Mouse (Mus musculus) liver, postnatal 0 days (tissue): ENCODE results near the gene Ptprk. TPM values are rescaled to one million over a fixed set of nuclear protein-coding genes. Genes with fewer than 3 reads are reported as not detected.

Experiments
- ATAC-seq: fragments of 200-750 bp; cut with Nextera tagmentation; 2 replicates; pipeline ENCODE4 v1.8.0; 2017; ENCODE audit warnings: mild to moderate bottlenecking, moderate library complexity
- DNase-seq: peaks from one replicate; pipeline ENCODE4 v3.0.0-alpha.2; 2016
- H3K27ac ChIP-seq: fragments of 300-500 bp; sonication (generic); 2 replicates; pipeline ENCODE4 v1.5.1; 2014; ENCODE audit warnings: antibody characterized with exemption, moderate library complexity, mild to moderate bottlenecking, low read depth
- H3K27me3 ChIP-seq: fragments of 300-500 bp; sonication (generic); 2 replicates; pipeline ENCODE4 v1.6.1; 2014; ENCODE audit warnings: low read length, control low read depth, mixed read lengths; ENCODE audit not compliant: insufficient read depth
- H3K36me3 ChIP-seq: fragments of 300-500 bp; sonication (generic); replicated peaks from 2 replicates; pipeline ENCODE4 v1.6.1; 2014; ENCODE audit warnings: mild to moderate bottlenecking, control low read depth, low read length, moderate library complexity, mixed read lengths; ENCODE audit not compliant: insufficient read depth
- H3K4me1 ChIP-seq: fragments of 300-500 bp; sonication (generic); 2 replicates; pipeline ENCODE4 v1.6.1; 2014; ENCODE audit warnings: antibody characterized with exemption, mild to moderate bottlenecking, control low read depth; ENCODE audit not compliant: insufficient read depth
- H3K4me2 ChIP-seq: fragments of 300-500 bp; sonication (generic); 2 replicates; pipeline ENCODE4 v1.6.1; 2014; ENCODE audit warnings: low read depth, mild to moderate bottlenecking, low read length, moderate library complexity, mixed read lengths
- H3K4me3 ChIP-seq: fragments of 300-500 bp; sonication (generic); 2 replicates; pipeline ENCODE4 v1.5.1; 2014; ENCODE audit warnings: low read depth, low read length
- H3K9ac ChIP-seq: fragments of 300-500 bp; sonication (generic); replicated peaks from 2 replicates; pipeline ENCODE4 v1.6.1; 2014; ENCODE audit warnings: mild to moderate bottlenecking, moderate library complexity
- H3K9me3 ChIP-seq: fragments of 300-500 bp; sonication (generic); 2 replicates; pipeline ENCODE4 v1.6.1; 2016; ENCODE audit warnings: mild to moderate bottlenecking, control low read depth, low read length, mixed read lengths
- CTCF ChIP-seq: sonication (generic); IDR thresholded peaks from 2 replicates; pipeline ENCODE4 v1.5.1; 2016; ENCODE audit warnings: antibody characterized with exemption, low read depth
- EP300 ChIP-seq: IDR thresholded peaks from 2 replicates; pipeline ENCODE4 v1.6.1; 2016; ENCODE audit warnings: antibody characterized with exemption, low read depth, mild to moderate bottlenecking
- WGBS: fragments of 180-500 bp; shearing (Covaris S2); extraction: QIAGEN DNeasy Blood & Tissue Kit; methylation state at CpG from one replicate; pipeline ENCODE4 v1.1.7; 2014; ENCODE audit not compliant: insufficient replicate concordance; 5-methylcytosine and 5-hydroxymethylcytosine counted together
- polyA plus RNA-seq: library from polyadenylated mRNA; unstranded; fragments of >200 nt; fragmentation: Nextera tagmentation; extraction: Ambion mirVana; gene quantifications from 2 replicates; pipeline ENCODE4 v1.2.1, GENCODE M21; 2015

Ptprk gene
- polyA plus RNA-seq, 1 experiment from 2014 or later: 11.1 TPM

GRCm38 (mm10) chr10:28579596-28579995 lies 505.0 kb downstream of the Ptprk start:
- no peaks in the 10 kb centered on the region for H3K27me3 ChIP-seq
- no peak for DNase-seq
- H3K36me3 ChIP-seq: 0 out of 2 replicates have a peak, but pooled peaks cover 4% of the 10 kb centered on the region
- H3K4me3 ChIP-seq: no peak overlapping the region
- 70% methylated on average over 5 of the region's 5 CpGs for WGBS
- H3K4me1 ChIP-seq: no peaks in the 10 kb centered on the region
- H3K4me2 ChIP-seq: no peak overlapping the region
- no peak for TF ChIP-seq EP300
- TF ChIP-seq CTCF: no peak
- no peak for ATAC-seq
- no peak overlapping the region for H3K27ac ChIP-seq
- H3K9ac ChIP-seq: no peak overlapping the region
- H3K9me3 ChIP-seq: no peaks in the 10 kb centered on the region

GRCm38 (mm10) chr10:28586565-28587138 lies 512.0 kb downstream of the Ptprk start:
- DNase-seq (no peak), ATAC-seq (no peak)
- Histone ChIP-seq H3K36me3 (peaks cover 2% of the 10 kb centered on the region; the same call in 1 of the 2 replicates), H3K27ac (no peak overlapping the region), H3K4me2 (no peak overlapping the region), H3K9ac (no peak overlapping the region), H3K9me3 (no peaks in the 10 kb centered on the region), H3K27me3 (no peaks in the 10 kb centered on the region), H3K4me1 (no peaks in the 10 kb centered on the region), H3K4me3 (no peak overlapping the region)
- WGBS: 66% methylated on average over 4 of the region's 4 CpGs
- TF ChIP-seq EP300 (no peak), CTCF (no peak)

- no peak for DNase-seq
- Histone ChIP-seq H3K4me3 (no peak overlapping the region), H3K27ac (no peak overlapping the region), H3K9me3 (no peaks in the 10 kb centered on the region), H3K4me2 (no peak overlapping the region), H3K27me3 (no peaks in the 10 kb centered on the region), H3K36me3 (no peaks in the 10 kb centered on the region; the same call in 1 of the 2 replicates), H3K9ac (no peak overlapping the region), H3K4me1 (no peaks in the 10 kb centered on the region)
- 68% methylated on average over 4 of the region's 4 CpGs for WGBS
- TF ChIP-seq CTCF: no peak
- no peak for TF ChIP-seq EP300
- no peak for ATAC-seq
Observed at GRCm38 (mm10) chr10:28588401-28588800, 513.8 kb downstream of the Ptprk start.

- Histone ChIP-seq H3K9me3 (no peaks in the 10 kb centered on the region), H3K27me3 (no peaks in the 10 kb centered on the region), H3K27ac (no peak overlapping the region), H3K4me3 (no peak overlapping the region), H3K9ac (no peak overlapping the region), H3K36me3 (no peaks in the 10 kb centered on the region; the same call in 1 of the 2 replicates), H3K4me1 (no peaks in the 10 kb centered on the region), H3K4me2 (no peak overlapping the region)
- DNase-seq (no peak), ATAC-seq (no peak)
- WGBS: 58% methylated on average over 3 of the region's 3 CpGs
- TF ChIP-seq EP300 (no peak), CTCF (no peak)
Observed at GRCm38 (mm10) chr10:28590822-28591221, 516.2 kb downstream of the Ptprk start.

- H3K9me3 ChIP-seq: no peaks in the 10 kb centered on the region
- TF ChIP-seq CTCF (no peak), EP300 (no peak)
- no peak for DNase-seq
- H3K4me1 ChIP-seq: no peaks in the 10 kb centered on the region
- no peaks in the 10 kb centered on the region; the same call in 1 of the 2 replicates for H3K36me3 ChIP-seq
- ATAC-seq: peak; percentile 63
- H3K4me2 ChIP-seq: no peak overlapping the region
- H3K27ac ChIP-seq: no peak overlapping the region
- 20% methylated on average over 3 of the region's 4 CpGs for WGBS
- H3K4me3 ChIP-seq: no peak overlapping the region
- H3K27me3 ChIP-seq: no peaks in the 10 kb centered on the region
- H3K9ac ChIP-seq: no peak overlapping the region
Observed at GRCm38 (mm10) chr10:28593566-28594292, 519.1 kb downstream of the Ptprk start.

GRCm38 (mm10) chr10:28596897-28597296 lies 522.3 kb downstream of the Ptprk start:
- Histone ChIP-seq H3K27ac (no peak overlapping the region), H3K9me3 (no peaks in the 10 kb centered on the region), H3K4me1 (no peaks in the 10 kb centered on the region), H3K4me3 (no peak overlapping the region), H3K27me3 (no peaks in the 10 kb centered on the region), H3K9ac (no peak overlapping the region), H3K4me2 (no peak overlapping the region), H3K36me3 (no peaks in the 10 kb centered on the region)
- DNase-seq (no peak), ATAC-seq (no peak)
- no peak for TF ChIP-seq EP300
- TF ChIP-seq CTCF: no peak
- WGBS: 84% methylated on average over 3 of the region's 3 CpGs
